Mouse (Mus musculus) spleen, adult 2 months (tissue): ENCODE results near the gene Clasp2.

ENCODE experiments used
- CTCF ChIP-seq: fragments of 200-500 bp; IDR thresholded peaks from 2 replicates; pipeline ENCODE4 v1.5.1; 2011; ENCODE audit warnings: mild to moderate bottlenecking, inconsistent platforms; ENCODE audit not compliant: insufficient read depth, insufficient read length, insufficient replicate concordance; ENCODE audit errors: extremely low read depth
- POLR2A ChIP-seq: fragments of 200-500 bp; IDR thresholded peaks from 2 replicates; pipeline ENCODE4 v1.6.1; 2011; ENCODE audit warnings: low read depth, low read length, inconsistent platforms

DNA sequence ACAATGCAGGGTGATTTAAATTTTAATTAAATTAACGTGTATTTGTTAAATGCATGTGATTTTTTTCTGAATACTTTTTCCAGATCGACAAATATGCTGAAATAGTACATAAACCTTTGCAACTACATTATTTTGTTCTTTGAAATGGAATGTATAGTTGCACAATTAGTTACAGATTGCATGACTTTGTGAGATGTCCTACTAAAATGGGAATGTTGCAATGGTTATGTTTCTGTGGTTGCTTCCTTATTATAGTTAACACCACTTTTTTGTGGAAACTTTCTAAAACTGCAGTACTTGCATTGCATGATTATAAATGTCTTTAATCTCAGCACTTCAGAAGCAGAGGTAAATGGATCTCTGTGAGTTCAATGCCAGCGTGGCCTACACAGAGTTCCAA, 153.6 kb downstream of the Clasp2 start:
- TF ChIP-seq POLR2A = no peak
- no peak for TF ChIP-seq CTCF
